Mouse (Mus musculus): ENCODE measurements around the gene Cd300a. TPM values are rescaled to one million over a fixed set of nuclear protein-coding genes. Genes with fewer than 3 reads are reported as not detected.

The Cd300a gene
- polyA plus RNA-seq, 1 experiment from 2014 or later = 0.75 TPM

GRCm38 (mm10) chr11:114856125-114856524 lies 33.7 kb upstream of the Cd300a start:
- H3K36me3 ChIP-seq (ENCODE audit: insufficient read depth) = no peaks in the 10 kb centered on the region
- no peak overlapping the region for H3K27ac ChIP-seq (ENCODE audit: low read depth)
- no peaks in the 10 kb centered on the region for H3K9me3 ChIP-seq (ENCODE audit: low read depth, low read length)
- DNase-seq = no peak
- WGBS = 76% methylated on average over 5 of the region's 5 CpGs
- TF ChIP-seq CTCF (IDR thresholded peaks at IDR 0.05; ENCODE audit: low read depth) = no peak
- H3K4me2 ChIP-seq = no peak overlapping the region
- no peak overlapping the region for H3K9ac ChIP-seq
- H3K27me3 ChIP-seq (ENCODE audit: insufficient read depth, low read length) = no peaks in the 10 kb centered on the region
- no peak for ATAC-seq (ENCODE audit: insufficient read depth)
- H3K4me1 ChIP-seq (ENCODE audit: insufficient read depth) = no peaks in the 10 kb centered on the region; the same call in 1 of the 2 replicates
- no peak overlapping the region for H3K4me3 ChIP-seq (ENCODE audit: low read depth, low read length)

GRCm38 (mm10) chr11:114858641-114859040 lies 31.2 kb upstream of the Cd300a start:
- Histone ChIP-seq H3K4me1 (ENCODE audit: insufficient read depth) (no peaks in the 10 kb centered on the region), H3K36me3 (ENCODE audit: insufficient read depth) (no peaks in the 10 kb centered on the region), H3K27ac (ENCODE audit: low read depth) (no peak overlapping the region), H3K27me3 (ENCODE audit: insufficient read depth, low read length) (no peaks in the 10 kb centered on the region), H3K9ac (no peak overlapping the region), H3K4me2 (no peak overlapping the region), H3K9me3 (ENCODE audit: low read depth, low read length) (no peaks in the 10 kb centered on the region), H3K4me3 (ENCODE audit: low read depth, low read length) (no peak overlapping the region)
- no peak for DNase-seq
- TF ChIP-seq CTCF (IDR thresholded peaks at IDR 0.05; ENCODE audit: low read depth) = peak; percentile 61
- ATAC-seq (ENCODE audit: insufficient read depth) = no peak
- 88% methylated on average over 2 of the region's 2 CpGs for WGBS

GRCm38 (mm10) chr11:114861057-114861456 lies 28.8 kb upstream of the Cd300a start:
- no peak overlapping the region for H3K27ac ChIP-seq (ENCODE audit: low read depth)
- H3K36me3 ChIP-seq (ENCODE audit: insufficient read depth) = peaks cover 15% of the 10 kb centered on the region
- H3K4me3 ChIP-seq (ENCODE audit: low read depth, low read length) = no peak overlapping the region
- ATAC-seq (ENCODE audit: insufficient read depth) (no peak), DNase-seq (no peak)
- no peak overlapping the region for H3K9ac ChIP-seq
- WGBS = 47% methylated on average over 2 of the region's 2 CpGs
- TF ChIP-seq CTCF (IDR thresholded peaks at IDR 0.05; ENCODE audit: low read depth) = no peak
- peaks cover 3% of the 10 kb centered on the region; the same call in 1 of the 2 replicates for H3K4me1 ChIP-seq (ENCODE audit: insufficient read depth)
- H3K27me3 ChIP-seq (ENCODE audit: insufficient read depth, low read length) = no peaks in the 10 kb centered on the region
- H3K4me2 ChIP-seq = no peak overlapping the region
- H3K9me3 ChIP-seq (ENCODE audit: low read depth, low read length) = no peaks in the 10 kb centered on the region

GRCm38 (mm10) chr11:114862687-114863086 lies 27.2 kb upstream of the Cd300a start:
- Histone ChIP-seq H3K4me1 (ENCODE audit: insufficient read depth) (peaks cover 15% of the 10 kb centered on the region), H3K4me2 (no peak overlapping the region), H3K9ac (no peak overlapping the region), H3K36me3 (ENCODE audit: insufficient read depth) (peaks cover 18% of the 10 kb centered on the region), H3K27me3 (ENCODE audit: insufficient read depth, low read length) (no peaks in the 10 kb centered on the region), H3K27ac (ENCODE audit: low read depth) (no peak overlapping the region), H3K4me3 (ENCODE audit: low read depth, low read length) (no peak overlapping the region), H3K9me3 (ENCODE audit: low read depth, low read length) (no peaks in the 10 kb centered on the region)
- no peak for DNase-seq
- 85% methylated on average over 3 of the region's 3 CpGs for WGBS
- TF ChIP-seq CTCF (IDR thresholded peaks at IDR 0.05; ENCODE audit: low read depth) = peak; percentile 18; the same call in 1 of the 2 replicates
- ATAC-seq (ENCODE audit: insufficient read depth) = no peak

GRCm38 (mm10) chr11:114863918-114864420 lies 25.9 kb upstream of the Cd300a start:
- no peak for TF ChIP-seq CTCF (IDR thresholded peaks at IDR 0.05; ENCODE audit: low read depth)
- DNase-seq (no peak), ATAC-seq (ENCODE audit: insufficient read depth) (no peak)
- H3K4me2 ChIP-seq = no peak overlapping the region
- no peaks in the 10 kb centered on the region for H3K9me3 ChIP-seq (ENCODE audit: low read depth, low read length)
- no peak overlapping the region for H3K4me3 ChIP-seq (ENCODE audit: low read depth, low read length)
- peaks cover 15% of the 10 kb centered on the region for H3K4me1 ChIP-seq (ENCODE audit: insufficient read depth)
- no peaks in the 10 kb centered on the region for H3K27me3 ChIP-seq (ENCODE audit: insufficient read depth, low read length)
- H3K9ac ChIP-seq = no peak overlapping the region
- H3K27ac ChIP-seq (ENCODE audit: low read depth) = no peak overlapping the region
- peaks cover 18% of the 10 kb centered on the region for H3K36me3 ChIP-seq (ENCODE audit: insufficient read depth)
- 90% methylated on average over 21 of the region's 21 CpGs for WGBS

GRCm38 (mm10) chr11:114865999-114866398 lies 23.8 kb upstream of the Cd300a start:
- no peak overlapping the region for H3K27ac ChIP-seq (ENCODE audit: low read depth)
- 72% methylated on average over 5 of the region's 5 CpGs for whole genome bisulfite sequencing
- ATAC-seq (ENCODE audit: insufficient read depth) (no peak), DNase-seq (no peak)
- H3K4me2 ChIP-seq = no peak overlapping the region
- H3K4me1 ChIP-seq (ENCODE audit: insufficient read depth) = peaks cover 15% of the 10 kb centered on the region
- no peak overlapping the region for H3K4me3 ChIP-seq (ENCODE audit: low read depth, low read length)
- no peak for TF ChIP-seq CTCF (IDR thresholded peaks at IDR 0.05; ENCODE audit: low read depth)
- no peaks in the 10 kb centered on the region for H3K27me3 ChIP-seq (ENCODE audit: insufficient read depth, low read length)
- H3K36me3 ChIP-seq (ENCODE audit: insufficient read depth) = peaks cover 27% of the 10 kb centered on the region
- no peak overlapping the region for H3K9ac ChIP-seq
- no peaks in the 10 kb centered on the region for H3K9me3 ChIP-seq (ENCODE audit: low read depth, low read length)

- Histone ChIP-seq H3K4me1 (ENCODE audit: insufficient read depth) (peaks cover 15% of the 10 kb centered on the region), H3K4me2 (peak overlapping the region; percentile 23; the same call in 1 of the 2 replicates), H3K27me3 (ENCODE audit: insufficient read depth, low read length) (no peaks in the 10 kb centered on the region), H3K9ac (no peak overlapping the region), H3K9me3 (ENCODE audit: low read depth, low read length) (no peaks in the 10 kb centered on the region), H3K27ac (ENCODE audit: low read depth) (peak overlapping the region; percentile 54; the same call in 1 of the 2 replicates), H3K4me3 (ENCODE audit: low read depth, low read length) (no peak overlapping the region), H3K36me3 (ENCODE audit: insufficient read depth) (peaks cover 35% of the 10 kb centered on the region)
- no peak for TF ChIP-seq CTCF (IDR thresholded peaks at IDR 0.05; ENCODE audit: low read depth)
- ATAC-seq (ENCODE audit: insufficient read depth) = peak; percentile 75
- peak; percentile 70 for DNase-seq
- 31% methylated on average over 10 of the region's 10 CpGs for WGBS
Observed at GRCm38 (mm10) chr11:114866486-114867360, 23.1 kb upstream of the Cd300a start.

Measured in lung, embryonic 14.5 days (tissue).